Mouse (Mus musculus) hindbrain, embryonic 10.5 days (tissue): ENCODE measurements around the gene Dmrtc2. TPM values are rescaled to one million over a fixed set of nuclear protein-coding genes. Genes with fewer than 3 reads are reported as not detected.
A peak's percentile ranks its signal among the peaks of the same experiment; 100 is the strongest.
"Not testable (repeated sequence)": the region's sequence is repeated elsewhere in the genome, so short reads cannot be mapped to it uniquely, and the experiment has no call there.

Source experiments
- DNase-seq: peaks from one replicate; pipeline ENCODE4 v3.0.0-alpha.2; 2017; ENCODE audit warnings: low spot score
- H3K27ac ChIP-seq: fragments of 300-500 bp; sonication (generic); 2 replicates; pipeline ENCODE4 v1.5.1; 2016; ENCODE audit warnings: mild to moderate bottlenecking, moderate library complexity
- H3K27me3 ChIP-seq: fragments of 300-500 bp; sonication (generic); 2 replicates; pipeline ENCODE4 v1.6.1; 2016; ENCODE audit warnings: mild to moderate bottlenecking; ENCODE audit not compliant: poor library complexity, insufficient read depth, severe bottlenecking
- H3K36me3 ChIP-seq: fragments of 300-500 bp; sonication (generic); 2 replicates; pipeline ENCODE4 v1.6.1; 2016; ENCODE audit warnings: mild to moderate bottlenecking, moderate library complexity
- H3K4me1 ChIP-seq: fragments of 300-500 bp; sonication (generic); replicated peaks from 2 replicates; pipeline ENCODE4 v1.6.1; 2016; ENCODE audit warnings: mild to moderate bottlenecking
- H3K4me3 ChIP-seq: fragments of 300-500 bp; sonication (generic); 2 replicates; pipeline ENCODE4 v1.5.1; 2016; ENCODE audit warnings: mild to moderate bottlenecking, moderate library complexity
- H3K9me3 ChIP-seq: fragments of 300-500 bp; sonication (generic); 2 replicates; pipeline ENCODE4 v1.6.1; 2016; ENCODE audit warnings: mild to moderate bottlenecking, moderate library complexity
- WGBS: fragments of 180-500 bp; shearing (Covaris S2); methylation state at CpG from one replicate; pipeline ENCODE4 v1.1.7; 2016; 5-methylcytosine and 5-hydroxymethylcytosine counted together
- polyA plus RNA-seq: library from polyadenylated mRNA; unstranded; fragments of >200 nt; fragmentation: Nextera tagmentation; extraction: Ambion mirVana; gene quantifications from 2 replicates; pipeline ENCODE4 v1.2.1, GENCODE M21; 2016

Dmrtc2 gene
- polyA plus RNA-seq, 1 experiment from 2014 or later: not detected

DNA sequence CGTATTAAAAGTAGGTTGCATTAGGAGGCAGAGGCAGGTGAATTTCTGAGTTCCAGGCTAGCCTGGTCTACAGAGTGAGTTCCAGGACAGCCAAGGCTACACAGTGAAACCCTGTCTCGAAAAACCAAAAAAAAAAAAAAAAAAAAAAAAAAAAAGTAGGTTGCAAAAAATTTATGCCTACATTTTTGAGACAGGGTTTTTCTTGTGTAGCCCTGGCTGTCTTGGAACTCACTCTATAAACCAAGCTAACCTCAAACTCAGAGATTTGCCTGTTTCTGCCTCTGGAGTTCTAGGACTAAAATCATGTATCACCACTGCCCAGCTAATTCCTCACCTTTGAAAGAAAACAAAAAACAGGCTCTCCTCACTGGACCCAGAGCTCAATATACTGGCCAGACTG is 25.9 kb downstream of the Dmrtc2 start:
- not testable (repeated sequence) for H3K9me3 ChIP-seq, H3K4me3 ChIP-seq, H3K27ac ChIP-seq, H3K27me3 ChIP-seq, DNase-seq, H3K4me1 ChIP-seq
- WGBS: 90% methylated on average over 2 of the region's 2 CpGs
- H3K36me3 ChIP-seq: peaks cover 17% of the 10 kb centered on the region

DNA sequence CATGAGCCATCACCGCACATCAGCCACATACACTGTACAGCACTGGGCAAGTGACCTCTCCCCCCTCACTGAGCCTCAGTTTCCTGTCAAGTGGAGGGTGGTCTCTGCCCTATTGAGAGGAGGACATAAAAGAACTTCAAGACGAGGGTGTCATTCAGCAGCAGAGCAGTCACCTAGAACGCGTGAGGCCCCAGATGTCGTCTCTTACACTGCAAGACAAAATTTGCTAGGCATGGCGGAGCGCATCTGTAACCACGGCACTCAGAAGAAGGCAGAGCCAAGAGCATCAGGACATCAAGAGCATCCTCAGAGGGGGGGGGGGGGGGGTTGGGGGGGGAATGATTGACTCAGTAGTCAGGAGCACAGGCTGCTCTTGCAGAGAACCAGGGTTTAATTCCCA is 26.4 kb downstream of the Dmrtc2 start:
- 0 out of 2 replicates have a peak, but pooled peaks cover 2% of the 10 kb centered on the region for H3K4me1 ChIP-seq
- no peaks in the 10 kb centered on the region for H3K27me3 ChIP-seq
- no peak overlapping the region for H3K27ac ChIP-seq
- 77% methylated on average over 8 of the region's 8 CpGs for WGBS
- DNase-seq: no peak
- no peaks in the 10 kb centered on the region for H3K9me3 ChIP-seq
- peaks cover 12% of the 10 kb centered on the region for H3K36me3 ChIP-seq
- H3K4me3 ChIP-seq: no peak overlapping the region

DNA sequence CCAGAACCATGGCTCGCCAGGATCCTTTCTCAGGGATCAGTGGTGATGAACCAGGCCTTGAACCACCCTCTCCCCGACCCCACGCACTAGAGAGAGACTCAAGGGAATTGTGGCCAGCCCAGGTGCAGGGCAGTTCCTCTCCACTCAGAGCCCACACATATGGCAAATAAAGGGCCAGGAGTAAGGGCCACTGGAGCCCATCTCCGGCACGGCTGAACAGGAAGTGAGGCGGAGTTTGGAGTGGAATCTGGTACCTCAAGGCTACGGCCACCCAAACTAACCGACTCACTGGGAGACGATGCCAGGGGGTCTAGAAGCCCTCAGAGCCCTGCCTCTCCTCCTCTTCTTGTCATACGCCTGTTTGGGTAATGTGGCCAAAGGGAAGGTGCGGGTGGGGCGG is 27.4 kb downstream of the Dmrtc2 start, which contains the start of gene Cd79a:
Gene Cd79a, plus strand, starts transcription at position 158 of the 400 bp plus-strand sequence.
- H3K4me3 ChIP-seq: no peak within 1 kb of the TSS
- H3K4me1 ChIP-seq: peaks cover 7% of the 10 kb centered on the region
- DNase-seq: no peak
- H3K27ac ChIP-seq: no peak within 1 kb of the TSS
- H3K27me3 ChIP-seq: no peaks in the 10 kb centered on the region
- H3K36me3 ChIP-seq: peaks cover 10% of the 10 kb centered on the region
- H3K9me3 ChIP-seq: no peaks in the 10 kb centered on the region
- 78% methylated on average over 12 of the region's 12 CpGs for WGBS

DNA sequence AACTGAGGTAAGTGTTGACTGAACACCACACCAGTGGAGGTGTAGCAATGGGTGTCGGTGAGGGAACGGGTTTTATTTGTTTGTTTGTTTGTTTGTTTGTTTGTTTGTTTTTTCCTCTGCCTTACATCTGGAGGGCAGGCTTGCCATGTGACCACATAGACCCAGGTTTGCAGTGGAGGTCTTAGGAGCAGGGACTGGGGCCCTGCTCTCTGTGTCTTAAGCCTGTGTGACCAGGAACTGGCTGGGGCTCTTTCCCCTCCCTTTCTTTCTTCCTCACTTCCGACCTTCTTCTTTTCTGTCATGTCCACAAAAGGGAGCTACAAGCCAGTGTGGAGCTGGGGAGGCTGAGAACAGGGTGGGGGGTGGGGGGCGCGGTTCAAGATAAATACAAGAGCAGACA is 28.1 kb downstream of the Dmrtc2 start:
- peaks cover 4% of the 10 kb centered on the region; the same call in 1 of the 2 replicates for H3K36me3 ChIP-seq
- H3K27me3 ChIP-seq: no peaks in the 10 kb centered on the region
- 70% methylated on average over 5 of the region's 5 CpGs for whole genome bisulfite sequencing
- no peak overlapping the region for H3K27ac ChIP-seq
- peaks cover 14% of the 10 kb centered on the region for H3K4me1 ChIP-seq
- no peak overlapping the region for H3K4me3 ChIP-seq
- DNase-seq: no peak
- H3K9me3 ChIP-seq: no peaks in the 10 kb centered on the region

DNA sequence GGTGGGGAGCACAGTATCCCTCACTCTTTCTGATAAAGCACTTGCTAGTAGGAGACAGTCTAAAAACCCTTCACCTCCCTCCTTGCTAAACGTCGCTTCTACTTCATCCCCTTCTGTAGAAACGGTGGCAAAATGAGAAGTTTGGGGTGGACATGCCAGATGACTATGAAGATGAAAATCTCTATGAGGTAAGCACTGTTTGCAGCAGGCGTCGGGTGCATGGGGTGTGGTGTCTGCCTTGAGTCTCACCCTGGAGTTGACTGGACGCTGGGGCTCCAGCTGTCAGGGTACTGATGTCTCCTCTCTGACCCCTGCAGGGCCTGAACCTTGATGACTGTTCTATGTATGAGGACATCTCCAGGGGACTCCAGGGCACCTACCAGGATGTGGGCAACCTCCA is 31.3 kb downstream of the Dmrtc2 start:
- H3K27ac ChIP-seq: no peak overlapping the region
- no peaks in the 10 kb centered on the region for H3K9me3 ChIP-seq
- H3K4me3 ChIP-seq: no peak overlapping the region
- H3K27me3 ChIP-seq: no peaks in the 10 kb centered on the region
- H3K4me1 ChIP-seq: peaks cover 43% of the 10 kb centered on the region
- no peak for DNase-seq
- WGBS: 87% methylated on average over 6 of the region's 6 CpGs
- no peaks in the 10 kb centered on the region for H3K36me3 ChIP-seq

DNA sequence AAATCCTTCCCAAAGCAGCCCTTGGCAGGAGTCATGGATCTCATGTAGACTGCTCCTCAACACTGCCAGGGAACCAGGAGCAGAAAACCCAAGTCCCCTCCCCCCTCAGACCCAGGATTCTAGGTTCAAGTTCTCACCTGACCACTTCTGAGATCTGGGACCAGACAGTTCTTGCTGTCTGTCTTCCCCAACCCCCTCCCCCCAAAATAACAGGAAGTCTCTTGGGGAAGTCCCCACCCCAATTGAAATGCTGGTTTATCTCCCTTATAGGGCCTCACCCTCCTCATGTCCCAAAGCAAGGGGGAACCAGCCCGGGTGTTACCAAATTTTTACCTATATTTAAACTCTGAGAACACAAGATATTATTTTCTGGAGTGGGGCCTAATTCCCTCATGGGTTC is 32.0 kb downstream of the Dmrtc2 start:
- Histone ChIP-seq H3K4me1 (peaks cover 50% of the 10 kb centered on the region), H3K36me3 (no peaks in the 10 kb centered on the region), H3K9me3 (no peaks in the 10 kb centered on the region), H3K27ac (peak overlapping the region; percentile 40; the same call in 1 of the 2 replicates), H3K4me3 (peak overlapping the region; percentile 76; the same call in 1 of the 2 replicates), H3K27me3 (no peaks in the 10 kb centered on the region)
- 83% methylated on average over 1 of the region's 1 CpGs for WGBS
- no peak for DNase-seq

DNA sequence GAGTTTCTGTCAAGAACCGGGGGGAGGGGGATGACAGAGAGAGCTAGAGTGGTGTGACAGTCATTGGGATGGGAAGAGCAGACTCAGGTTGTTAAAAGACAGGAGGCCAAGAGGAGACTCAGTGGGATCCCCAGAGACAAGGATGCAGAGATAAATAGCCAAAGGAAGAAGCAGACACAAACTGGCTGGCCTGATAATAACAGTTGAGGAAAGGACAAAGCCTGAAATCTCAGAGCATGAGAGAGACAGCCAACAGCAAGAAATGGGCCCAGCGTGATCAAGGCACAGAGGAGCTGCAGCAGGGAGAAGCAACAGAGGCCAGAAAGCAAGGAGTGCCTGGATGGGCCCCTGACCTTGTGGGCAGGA is 32.4 kb downstream of the Dmrtc2 start:
- Histone ChIP-seq H3K4me1 (peaks cover 54% of the 10 kb centered on the region), H3K4me3 (peak overlapping the region; percentile 76), H3K36me3 (no peaks in the 10 kb centered on the region), H3K9me3 (no peaks in the 10 kb centered on the region), H3K27me3 (no peaks in the 10 kb centered on the region), H3K27ac (peak overlapping the region; percentile 91)
- no peak for DNase-seq
- 58% methylated on average over 2 of the region's 2 CpGs for WGBS

DNA sequence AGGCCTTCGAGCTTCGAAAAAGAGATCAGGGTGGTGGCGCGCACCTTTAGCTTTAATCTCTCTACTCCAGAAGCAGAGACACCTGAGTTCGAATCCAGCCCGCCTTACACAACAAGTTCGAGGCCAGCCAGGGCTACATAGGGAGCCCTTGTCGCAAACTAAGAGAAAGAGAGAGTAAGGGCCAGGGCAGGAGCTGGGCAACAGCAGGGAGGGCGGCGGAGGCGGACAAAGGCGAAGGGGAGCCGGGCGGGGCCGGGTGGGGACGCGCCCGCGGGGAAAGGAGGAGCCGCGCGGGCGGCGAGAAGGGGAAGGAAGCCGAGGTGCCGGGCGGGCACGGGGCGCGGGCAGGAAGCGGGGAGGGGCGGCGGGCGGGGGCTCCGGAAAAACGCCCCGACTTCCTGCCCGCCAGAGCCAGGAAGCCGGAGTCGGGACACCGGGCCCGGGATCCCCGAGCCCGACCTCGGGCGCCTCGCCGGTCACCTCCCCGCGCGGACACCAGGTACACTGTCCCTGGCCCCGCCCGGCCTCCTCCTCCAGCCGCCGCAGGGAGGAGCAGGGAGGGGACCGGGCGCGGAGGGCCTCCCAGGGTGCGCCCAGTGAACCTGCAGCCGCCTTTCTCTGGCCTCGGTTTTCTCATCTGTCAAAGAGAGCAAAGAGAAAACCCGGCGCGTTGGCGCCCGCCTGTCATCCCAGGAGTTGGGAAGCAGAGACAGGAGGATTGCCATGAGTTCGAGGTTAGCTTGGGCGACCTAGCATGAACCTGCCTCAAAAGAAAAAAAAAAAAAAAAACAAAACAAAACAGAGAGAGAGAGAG is 33.0 kb downstream of the Dmrtc2 start, which contains the start of gene Arhgef1:
Gene Arhgef1, plus strand, starts transcription at position 283 of the 814 bp plus-strand sequence.
- H3K9me3 ChIP-seq: no peaks in the 10 kb centered on the region
- peak within 1 kb of the TSS; percentile 76 for H3K4me3 ChIP-seq
- peaks cover 4% of the 10 kb centered on the region; the same call in 1 of the 2 replicates for H3K36me3 ChIP-seq
- 5% methylated on average over 68 of the region's 68 CpGs for WGBS
- H3K4me1 ChIP-seq: peaks cover 60% of the 10 kb centered on the region
- DNase-seq: peak; percentile 57
- H3K27ac ChIP-seq: peak within 1 kb of the TSS; percentile 91
- H3K27me3 ChIP-seq: no peaks in the 10 kb centered on the region

DNA sequence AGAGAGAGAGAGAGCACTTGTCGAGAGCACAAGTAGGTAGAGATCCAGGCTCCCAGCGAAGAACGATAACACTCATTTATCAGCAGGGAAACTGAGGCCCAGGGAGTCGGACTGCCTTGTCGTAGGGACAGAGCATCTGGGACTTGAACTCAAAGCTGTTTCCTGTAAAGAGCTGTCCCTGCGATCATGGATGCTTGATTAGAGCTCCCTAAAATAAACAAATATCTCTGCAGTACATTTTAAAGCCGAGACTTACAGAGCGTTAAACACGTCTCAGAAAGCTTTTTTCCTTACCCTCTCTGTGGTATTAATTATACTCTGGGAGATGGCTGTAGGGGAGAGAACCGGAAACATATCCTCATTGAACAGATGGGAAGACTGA is 33.6 kb downstream of the Dmrtc2 start:
- DNase-seq: no peak
- H3K27me3 ChIP-seq: no peaks in the 10 kb centered on the region
- peak overlapping the region; percentile 91 for H3K27ac ChIP-seq
- H3K4me1 ChIP-seq: peaks cover 59% of the 10 kb centered on the region
- peaks cover 10% of the 10 kb centered on the region for H3K36me3 ChIP-seq
- H3K4me3 ChIP-seq: peak overlapping the region; percentile 76
- WGBS: 45% methylated on average over 10 of the region's 10 CpGs
- H3K9me3 ChIP-seq: no peaks in the 10 kb centered on the region

DNA sequence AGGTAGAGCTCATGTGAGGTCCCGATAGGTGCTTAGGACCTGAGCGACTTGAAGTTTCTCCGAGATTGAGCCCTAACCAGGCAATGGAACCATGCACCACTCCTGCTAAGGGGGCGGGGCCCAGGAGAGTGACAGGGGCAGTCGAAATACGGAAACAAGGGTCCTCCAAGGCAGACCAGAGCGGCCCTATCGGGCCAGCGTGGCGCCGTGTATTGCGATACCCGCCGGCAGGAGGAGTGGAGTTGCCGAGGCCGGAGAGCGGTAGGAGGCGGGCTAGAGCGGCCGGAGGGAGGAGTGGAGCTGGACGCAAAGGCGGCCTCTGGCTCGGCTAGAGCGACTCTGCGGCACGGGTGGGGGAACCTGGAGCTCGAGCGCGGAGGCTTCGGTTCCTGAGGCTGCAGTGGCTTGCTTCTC is 34.2 kb downstream of the Dmrtc2 start:
- peaks cover 17% of the 10 kb centered on the region for H3K36me3 ChIP-seq
- WGBS: under 1% methylated on average over 30 of the region's 30 CpGs
- peak overlapping the region; percentile 76 for H3K4me3 ChIP-seq
- H3K9me3 ChIP-seq: no peaks in the 10 kb centered on the region
- H3K4me1 ChIP-seq: peaks cover 59% of the 10 kb centered on the region
- H3K27me3 ChIP-seq: no peaks in the 10 kb centered on the region
- DNase-seq: peak; percentile 97
- peak overlapping the region; percentile 85 for H3K27ac ChIP-seq

DNA sequence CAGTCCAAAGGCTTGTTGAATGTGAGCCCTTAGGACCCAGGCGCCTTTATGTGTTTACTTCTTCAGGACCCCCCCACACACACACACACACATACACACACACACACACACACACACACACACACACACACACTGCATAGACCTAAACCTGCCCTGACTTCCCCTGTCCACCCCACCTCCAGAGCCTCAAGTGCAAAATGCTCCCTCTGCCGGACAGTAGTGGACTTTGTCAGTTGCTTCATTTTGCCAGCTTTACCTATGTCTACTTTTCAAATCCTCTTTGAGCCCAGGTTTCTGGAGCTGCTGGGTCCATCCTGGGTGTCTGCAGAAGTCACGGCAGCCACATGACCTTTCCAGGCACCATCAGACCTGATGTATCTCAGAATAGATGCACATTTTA is 35.1 kb downstream of the Dmrtc2 start:
- peak overlapping the region; percentile 85 for H3K27ac ChIP-seq
- peaks cover 24% of the 10 kb centered on the region for H3K36me3 ChIP-seq
- H3K4me1 ChIP-seq: peaks cover 59% of the 10 kb centered on the region
- H3K27me3 ChIP-seq: no peaks in the 10 kb centered on the region
- WGBS: 15% methylated on average over 3 of the region's 3 CpGs
- no peaks in the 10 kb centered on the region for H3K9me3 ChIP-seq
- peak; percentile 73 for DNase-seq
- H3K4me3 ChIP-seq: peak overlapping the region; percentile 76

DNA sequence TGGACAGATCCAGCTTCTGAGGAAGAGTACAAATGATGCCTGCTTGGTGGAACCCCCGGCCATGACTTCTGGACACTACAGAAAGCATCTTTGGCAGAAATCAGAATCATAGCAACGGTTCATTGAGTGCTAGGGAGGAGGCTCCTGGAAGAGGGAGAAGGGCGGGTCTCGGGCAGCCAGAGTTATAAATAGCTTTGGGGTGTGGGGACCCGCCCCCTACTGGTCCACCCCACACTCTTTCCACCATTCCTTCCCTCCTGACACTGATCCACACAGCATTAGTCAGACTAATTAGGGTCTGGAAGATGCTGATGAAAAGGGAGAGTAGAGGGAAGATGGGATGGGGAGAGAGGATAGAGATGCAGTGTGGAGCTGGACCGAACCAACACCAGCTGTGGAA is 36.7 kb downstream of the Dmrtc2 start:
- Histone ChIP-seq H3K36me3 (peaks cover 30% of the 10 kb centered on the region), H3K9me3 (no peaks in the 10 kb centered on the region), H3K27me3 (no peaks in the 10 kb centered on the region), H3K4me3 (0 out of 2 replicates have a peak overlapping the region, but pooled peaks have one; percentile 2), H3K4me1 (peaks cover 59% of the 10 kb centered on the region), H3K27ac (peak overlapping the region; percentile 17; the same call in 1 of the 2 replicates)
- no peak for DNase-seq
- 46% methylated on average over 6 of the region's 6 CpGs for WGBS

DNA sequence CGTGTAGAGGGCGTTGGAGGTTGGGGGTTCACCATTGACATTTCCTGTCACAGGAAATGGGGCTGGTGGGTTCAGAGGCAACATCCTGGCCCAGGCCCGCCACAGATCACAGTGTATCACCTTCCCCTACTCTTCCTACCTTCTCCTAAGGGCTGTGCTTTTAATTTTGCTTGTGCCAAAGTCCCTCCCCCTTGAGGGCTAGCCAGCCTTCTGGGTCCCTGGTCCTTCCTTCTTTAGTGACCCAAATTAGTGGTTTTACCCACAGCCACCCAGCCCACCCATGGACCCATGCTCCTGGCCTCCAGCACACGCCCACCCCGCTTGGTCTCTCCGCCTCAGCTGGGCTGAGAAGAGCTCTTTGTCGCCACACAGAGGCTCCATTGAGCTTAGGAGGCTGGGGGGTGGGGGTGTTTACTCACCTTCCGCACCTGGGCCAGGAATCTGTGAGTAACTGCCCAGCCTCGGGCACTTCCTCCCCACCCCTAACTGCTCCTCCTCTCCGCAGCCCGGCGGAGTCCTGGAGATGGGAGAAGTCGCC is 37.4 kb downstream of the Dmrtc2 start:
- peaks cover 53% of the 10 kb centered on the region for H3K4me1 ChIP-seq
- H3K27ac ChIP-seq: peak overlapping the region; percentile 17; the same call in 1 of the 2 replicates
- peaks cover 35% of the 10 kb centered on the region for H3K36me3 ChIP-seq
- DNase-seq: no peak
- peak overlapping the region; percentile 23; the same call in 1 of the 2 replicates for H3K4me3 ChIP-seq
- H3K27me3 ChIP-seq: no peaks in the 10 kb centered on the region
- 34% methylated on average over 13 of the region's 13 CpGs for WGBS
- H3K9me3 ChIP-seq: no peaks in the 10 kb centered on the region
